Mouse (Mus musculus) heart, embryonic 15.5 days (tissue): Measurements from ENCODE around the gene Emsy. TPM values are rescaled to one million over a fixed set of nuclear protein-coding genes. Genes with fewer than 3 reads are reported as not detected.

Experiments used
- ATAC-seq: fragments of 200-750 bp; cut with Nextera tagmentation; replicated peaks from 2 replicates; pipeline ENCODE4 v1.8.0; 2017; ENCODE audit warnings: low read depth, moderate TSS enrichment; ENCODE audit not compliant: insufficient number of reproducible peaks, insufficient read depth, low FRiP score
- H3K27ac ChIP-seq: fragments of 300-500 bp; sonication (generic); 2 replicates; pipeline ENCODE4 v1.5.1; 2015; ENCODE audit warnings: mild to moderate bottlenecking, inconsistent platforms
- H3K27me3 ChIP-seq: fragments of 300-500 bp; sonication (generic); 2 replicates; pipeline ENCODE4 v1.6.1; 2015; ENCODE audit warnings: inconsistent platforms
- H3K36me3 ChIP-seq: fragments of 300-500 bp; sonication (generic); 2 replicates; pipeline ENCODE4 v1.6.1; 2015; ENCODE audit warnings: mild to moderate bottlenecking, inconsistent platforms
- H3K4me1 ChIP-seq: fragments of 300-500 bp; sonication (generic); replicated peaks from 2 replicates; pipeline ENCODE4 v1.6.1; 2015; ENCODE audit warnings: inconsistent platforms
- H3K4me2 ChIP-seq: fragments of 300-500 bp; sonication (generic); 2 replicates; pipeline ENCODE4 v1.6.1; 2015; ENCODE audit warnings: inconsistent platforms, mild to moderate bottlenecking, moderate library complexity
- H3K4me3 ChIP-seq: fragments of 300-500 bp; sonication (generic); 2 replicates; pipeline ENCODE4 v1.5.1; 2015; ENCODE audit warnings: mild to moderate bottlenecking, inconsistent platforms
- H3K9ac ChIP-seq: fragments of 300-500 bp; sonication (generic); 2 replicates; pipeline ENCODE4 v1.6.1; 2015; ENCODE audit warnings: mild to moderate bottlenecking, inconsistent platforms
- H3K9me3 ChIP-seq: fragments of 300-500 bp; sonication (generic); replicated peaks from 2 replicates; pipeline ENCODE4 v1.6.1; 2016; ENCODE audit warnings: inconsistent platforms
- WGBS: fragments of 180-500 bp; shearing (Covaris S2); methylation state at CpG from one replicate; pipeline ENCODE4 v1.1.7; 2015; ENCODE audit warnings: mixed read lengths; 5-methylcytosine and 5-hydroxymethylcytosine counted together
- polyA plus RNA-seq: library from polyadenylated mRNA; unstranded; fragments of >200 nt; fragmentation: Nextera tagmentation; extraction: Ambion mirVana; gene quantifications from 2 replicates; pipeline ENCODE4 v1.2.1, GENCODE M21; 2015

Gene Emsy
- polyA plus RNA-seq, 1 experiment from 2014 or later, result 20.2 TPM

- Histone ChIP-seq H3K27ac (no peak overlapping the region), H3K27me3 (no peaks in the 10 kb centered on the region), H3K9ac (no peak overlapping the region), H3K36me3 (no peaks in the 10 kb centered on the region), H3K4me2 (no peak overlapping the region), H3K9me3 (no peaks in the 10 kb centered on the region), H3K4me3 (no peak overlapping the region), H3K4me1 (peaks cover 27% of the 10 kb centered on the region)
- WGBS, result 92% methylated on average over 5 of the region's 5 CpGs
- no peak for ATAC-seq
These were observed 115.0 kb downstream of the Emsy start for GRCm38 (mm10) chr7:98541564-98541963.

GRCm38 (mm10) chr7:98540879-98541278 lies 115.7 kb downstream of the Emsy start:
- H3K4me2 ChIP-seq, result no peak overlapping the region
- no peaks in the 10 kb centered on the region for H3K27me3 ChIP-seq
- no peak overlapping the region for H3K4me3 ChIP-seq
- H3K27ac ChIP-seq, result no peak overlapping the region
- peaks cover 34% of the 10 kb centered on the region for H3K4me1 ChIP-seq
- WGBS, result 50% methylated on average over 2 of the region's 2 CpGs
- no peak for ATAC-seq
- no peak overlapping the region for H3K9ac ChIP-seq
- no peaks in the 10 kb centered on the region for H3K9me3 ChIP-seq
- H3K36me3 ChIP-seq, result no peaks in the 10 kb centered on the region

- Histone ChIP-seq H3K27ac (peak overlapping the region; percentile 51), H3K9me3 (no peaks in the 10 kb centered on the region), H3K4me3 (no peak overlapping the region), H3K4me2 (no peak overlapping the region), H3K9ac (no peak overlapping the region), H3K36me3 (no peaks in the 10 kb centered on the region), H3K27me3 (no peaks in the 10 kb centered on the region), H3K4me1 (peaks cover 32% of the 10 kb centered on the region)
- ATAC-seq, result peak; percentile 36; the same call in 1 of the 2 replicates
- WGBS, result 41% methylated on average over 8 of the region's 8 CpGs
These were observed 118.5 kb downstream of the Emsy start for GRCm38 (mm10) chr7:98537967-98538573.

GRCm38 (mm10) chr7:98537210-98537966 lies 119.2 kb downstream of the Emsy start:
- no peaks in the 10 kb centered on the region for H3K36me3 ChIP-seq
- H3K9me3 ChIP-seq, result no peaks in the 10 kb centered on the region
- peaks cover 32% of the 10 kb centered on the region for H3K4me1 ChIP-seq
- WGBS, result 47% methylated on average over 10 of the region's 10 CpGs
- H3K27ac ChIP-seq, result peak overlapping the region; percentile 51
- no peak overlapping the region for H3K4me3 ChIP-seq
- H3K9ac ChIP-seq, result no peak overlapping the region
- H3K4me2 ChIP-seq, result no peak overlapping the region
- no peak for ATAC-seq
- H3K27me3 ChIP-seq, result no peaks in the 10 kb centered on the region

Other genes starting within 250 kb of the Emsy start
- gene Gucy2d, start 216.4 kb downstream of the Emsy start, polyA plus RNA-seq, result not detected in 2 replicates
- 7.3 and 9.1 TPM in 2 replicates for gene Lrrc32, start 167.5 kb downstream of the Emsy start, polyA plus RNA-seq
- gene Thap12, start 46.3 kb upstream of the Emsy start, polyA plus RNA-seq, result 35.6 and 37.4 TPM in 2 replicates
- gene Wnt11, start 178.3 kb upstream of the Emsy start, polyA plus RNA-seq, result 7.0 and 12.5 TPM in 2 replicates